Comparison of ENCODE assay signal across 14 mouse cellular contexts in the genomic region with DNA sequence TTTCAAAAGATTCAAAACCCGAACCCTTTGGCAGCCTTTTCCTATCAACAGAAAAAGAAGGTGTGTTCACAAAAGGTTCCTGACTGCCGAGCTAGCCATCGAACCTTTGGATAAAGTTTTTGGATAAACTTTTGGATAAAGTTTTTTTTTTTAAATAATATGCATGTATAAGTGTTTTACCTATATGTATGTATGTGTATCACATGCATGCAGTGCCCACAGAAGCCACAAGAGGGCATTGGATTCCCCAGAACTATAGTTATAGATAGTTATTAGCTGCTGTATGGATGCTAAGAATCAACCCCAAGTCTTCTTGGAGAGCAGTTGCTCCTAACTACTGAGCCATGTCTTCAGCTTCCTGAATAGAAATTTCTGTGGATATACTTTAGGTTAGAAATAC. TPM values are rescaled to one million over a fixed set of nuclear protein-coding genes. Genes with fewer than 3 reads are reported as not detected.
A peak's percentile ranks its signal among the peaks of the same experiment; 100 is the strongest.
DNase-seq lines count a peak whose midpoint lies in the region; ATAC-seq and TF ChIP-seq lines count a peak whose summit lies in the region.
"Had no signal": no experiment of that assay in that cellular context is flagged by ENCODE, and none has a peak within 500 bp of the region (broad histone marks: within the 10 kb centered on the region; RNA-seq: fewer than 3 reads in every experiment).

No protein-coding gene starts in this region.

- peak; percentile 43 for TF ChIP-seq CTCF in liver, postnatal 0 days (IDR thresholded peaks at IDR 0.05; ENCODE audit: low read depth)

- no peak for DNase-seq in liver, postnatal 0 days
- DNase-seq in liver (no peak), 416B (ENCODE audit: low read depth) (peak; percentile 36)
- DNase-seq in B cell, adult 2 months, result peak; percentile 24 to 28
- peak; percentile 9 for DNase-seq in c-Kit-positive CD71-negative TER-119-negative erythroid progenitor cells, embryonic 14.5 days (ENCODE audit: low read depth)
- DNase-seq in urinary bladder, postnatal 4 days (ENCODE audit: low spot score in 2 of 2), result no peak
- no peak for DNase-seq in layer of hippocampus, postnatal 10 days (ENCODE audit: low spot score in 2 of 2)
- DNase-seq: adrenal gland, postnatal 10 days; cerebellum, adult 18-20 months; gastrocnemius, postnatal 36 days; left cerebral cortex, postnatal 4 days had no signal

- no peak overlapping the region for H3K4me2 ChIP-seq in liver, postnatal 0 days (ENCODE audit: low read depth, low read length)
- H3K4me2 ChIP-seq: hindbrain, embryonic 13.5 days had no signal

- no peak overlapping the region for H3K9ac ChIP-seq in liver, postnatal 0 days (replicated peaks)
- H3K9ac ChIP-seq: hindbrain, embryonic 13.5 days had no signal

- no peak overlapping the region for H3K27ac ChIP-seq in liver, postnatal 0 days (ENCODE audit: low read depth)
- H3K27ac ChIP-seq: hindbrain, embryonic 13.5 days had no signal

- H3K4me3 ChIP-seq in liver, postnatal 0 days (ENCODE audit: low read depth, low read length), result no peak overlapping the region
- H3K4me3 ChIP-seq: hindbrain, embryonic 13.5 days had no signal

- no peaks in the 10 kb centered on the region for H3K9me3 ChIP-seq in liver, postnatal 0 days (ENCODE audit: low read length)

- H3K27me3 ChIP-seq in liver, postnatal 0 days (ENCODE audit: insufficient read depth, low read length), result no peaks in the 10 kb centered on the region
- H3K27me3 ChIP-seq: hindbrain, embryonic 13.5 days had no signal

- no peak for TF ChIP-seq EP300 in liver, postnatal 0 days (IDR thresholded peaks at IDR 0.05; ENCODE audit: low read depth)

- WGBS in liver, postnatal 0 days (ENCODE audit: insufficient replicate concordance), result 90% methylated on average over 3 of the region's 3 CpGs

- ATAC-seq in liver, postnatal 0 days, result no peak
- ATAC-seq: forebrain, embryonic 16.5 days had no signal

- peaks cover 26% of the 10 kb centered on the region for H3K36me3 ChIP-seq in liver, postnatal 0 days (replicated peaks; ENCODE audit: insufficient read depth, low read length)

- H3K4me1 ChIP-seq in liver, postnatal 0 days (ENCODE audit: insufficient read depth), result no peaks in the 10 kb centered on the region
- H3K4me1 ChIP-seq: hindbrain, embryonic 13.5 days had no signal

RNA-seq across cellular contexts. Expression of a gene that starts 38.0 kb away (rescaled TPM):
- polyA plus RNA-seq in liver, postnatal 0 days (2015; fragmentation: Nextera tagmentation; extraction: Ambion mirVana), result 33.1 and 35.1 TPM in 2 replicates
- 10 to 100 TPM; 58.8 to 63.6 TPM for total RNA-seq in layer of hippocampus, postnatal 10 days (2021)

RNA-seq across cellular contexts. Expression of a gene that starts 46.4 kb away (rescaled TPM):
- polyA plus RNA-seq in liver, postnatal 0 days (2015; fragmentation: Nextera tagmentation; extraction: Ambion mirVana), result 0.07 TPM in 1 of 2 replicates, not detected in the other
- 10 to 100 TPM; 16.6 to 20.2 TPM for total RNA-seq in layer of hippocampus, postnatal 10 days (2021)
- polyA plus RNA-seq: heart, embryonic 16.5 days had no signal

Comparison
In these comparisons a context has a peak if more than half of its experiments do, and no peak if none do; other contexts are left out.
1. DNase-seq: peak in 416B (single experiment), B cell, adult 2 months (2 of 2) and c-Kit-positive CD71-negative TER-119-negative erythroid progenitor cells, embryonic 14.5 days (single experiment); none in liver, postnatal 0 days (single experiment), liver (single experiment), urinary bladder, postnatal 4 days (0 of 2) and layer of hippocampus, postnatal 10 days (0 of 2).